Mouse (Mus musculus): Measurements from ENCODE around the gene U2af2. TPM values are rescaled to one million over a fixed set of nuclear protein-coding genes. Genes with fewer than 3 reads are reported as not detected.
"Not testable (repeated sequence)": the region's sequence is repeated elsewhere in the genome, so short reads cannot be mapped to it uniquely, and the experiment has no call there.

The U2af2 gene
- polyA plus RNA-seq, 1 experiment from 2014 or later = 115 TPM

- no peaks in the 10 kb centered on the region for H3K9me3 ChIP-seq (ENCODE audit: control insufficient read depth, low read length)
- ATAC-seq (ENCODE audit: low FRiP score, low TSS enrichment) = no peak
- no peak overlapping the region for H3K4me3 ChIP-seq (replicated peaks; ENCODE audit: low read depth, low read length)
- H3K4me2 ChIP-seq (ENCODE audit: low read length) = no peak overlapping the region
- peaks cover 8% of the 10 kb centered on the region for H3K36me3 ChIP-seq (ENCODE audit: control insufficient read depth, insufficient read depth, low read length)
- DNase-seq = no peak
- WGBS = 97% methylated on average over 21 of the region's 21 CpGs
- no peaks in the 10 kb centered on the region for H3K27me3 ChIP-seq (ENCODE audit: control insufficient read depth, insufficient read depth, low read length)
- H3K9ac ChIP-seq (replicated peaks; ENCODE audit: low read length) = no peak overlapping the region
- peaks cover 12% of the 10 kb centered on the region for H3K4me1 ChIP-seq (ENCODE audit: control insufficient read depth, insufficient read depth, low read length)
- H3K27ac ChIP-seq (replicated peaks; ENCODE audit: low read depth, low read length) = no peak overlapping the region
Measured at GRCm38 (mm10) chr7:5017931-5018330, 44.0 kb upstream of the U2af2 start.

- 31% methylated on average over 8 of the region's 8 CpGs for WGBS
- H3K9ac ChIP-seq (replicated peaks; ENCODE audit: low read length) = not testable (repeated sequence)
Measured at GRCm38 (mm10) chr7:5019576-5019975, 42.4 kb upstream of the U2af2 start.

GRCm38 (mm10) chr7:5020000-5020681 is 41.8 kb upstream of the U2af2 start, which contains the start of the genes Zfp865 and Ccdc106:
Gene Zfp865, plus strand, starts transcription at chr7:5020376.
Gene Ccdc106, plus strand, starts transcription at chr7:5020553.
- no peaks in the 10 kb centered on the region for H3K27me3 ChIP-seq (ENCODE audit: control insufficient read depth, insufficient read depth, low read length)
- H3K4me2 ChIP-seq (ENCODE audit: low read length) = peak within 1 kb of the TSS; percentile 76
- ATAC-seq (ENCODE audit: low FRiP score, low TSS enrichment) = peak; percentile 89
- peak; percentile 99 for DNase-seq
- peak within 1 kb of the TSS; percentile 95 for H3K9ac ChIP-seq (replicated peaks; ENCODE audit: low read length)
- H3K27ac ChIP-seq (replicated peaks; ENCODE audit: low read depth, low read length) = peak within 1 kb of the TSS; percentile 92
- H3K4me3 ChIP-seq (replicated peaks; ENCODE audit: low read depth, low read length) = peak within 1 kb of the TSS; percentile 71
- under 1% methylated on average over 48 of the region's 49 CpGs for WGBS
- H3K4me1 ChIP-seq (ENCODE audit: control insufficient read depth, insufficient read depth, low read length) = peaks cover 12% of the 10 kb centered on the region
- no peaks in the 10 kb centered on the region for H3K9me3 ChIP-seq (ENCODE audit: control insufficient read depth, low read length)
- peaks cover 23% of the 10 kb centered on the region for H3K36me3 ChIP-seq (ENCODE audit: control insufficient read depth, insufficient read depth, low read length)

More at GRCm38 (mm10) chr7:5019576-5019975, 42.4 kb upstream of the U2af2 start:
- Histone ChIP-seq H3K4me2 (ENCODE audit: low read length) (peak overlapping the region; percentile 76), H3K4me1 (ENCODE audit: control insufficient read depth, insufficient read depth, low read length) (peaks cover 12% of the 10 kb centered on the region), H3K4me3 (replicated peaks; ENCODE audit: low read depth, low read length) (peak overlapping the region; percentile 71), H3K36me3 (ENCODE audit: control insufficient read depth, insufficient read depth, low read length) (peaks cover 21% of the 10 kb centered on the region)
- not testable (repeated sequence) for H3K9me3 ChIP-seq (ENCODE audit: control insufficient read depth, low read length); ATAC-seq (ENCODE audit: low FRiP score, low TSS enrichment); H3K27me3 ChIP-seq (ENCODE audit: control insufficient read depth, insufficient read depth, low read length); H3K27ac ChIP-seq (replicated peaks; ENCODE audit: low read depth, low read length); DNase-seq

- no peaks in the 10 kb centered on the region for H3K27me3 ChIP-seq (ENCODE audit: control insufficient read depth, insufficient read depth, low read length)
- peaks cover 23% of the 10 kb centered on the region for H3K36me3 ChIP-seq (ENCODE audit: control insufficient read depth, insufficient read depth, low read length)
- peak overlapping the region; percentile 71 for H3K4me3 ChIP-seq (replicated peaks; ENCODE audit: low read depth, low read length)
- under 1% methylated on average over 15 of the region's 15 CpGs for WGBS
- no peaks in the 10 kb centered on the region for H3K9me3 ChIP-seq (ENCODE audit: control insufficient read depth, low read length)
- H3K4me1 ChIP-seq (ENCODE audit: control insufficient read depth, insufficient read depth, low read length) = peaks cover 12% of the 10 kb centered on the region
- peak overlapping the region; percentile 76 for H3K4me2 ChIP-seq (ENCODE audit: low read length)
- H3K27ac ChIP-seq (replicated peaks; ENCODE audit: low read depth, low read length) = peak overlapping the region; percentile 92
- H3K9ac ChIP-seq (replicated peaks; ENCODE audit: low read length) = peak overlapping the region; percentile 95
- DNase-seq (peak; percentile 43), ATAC-seq (ENCODE audit: low FRiP score, low TSS enrichment) (0 out of 2 replicates have a peak, but pooled peaks have one; percentile 4)
Measured at GRCm38 (mm10) chr7:5020685-5021084, 41.3 kb upstream of the U2af2 start.

- peaks cover 26% of the 10 kb centered on the region for H3K36me3 ChIP-seq (ENCODE audit: control insufficient read depth, insufficient read depth, low read length)
- peaks cover 12% of the 10 kb centered on the region for H3K4me1 ChIP-seq (ENCODE audit: control insufficient read depth, insufficient read depth, low read length)
- DNase-seq (no peak), ATAC-seq (ENCODE audit: low FRiP score, low TSS enrichment) (no peak)
- H3K27ac ChIP-seq (replicated peaks; ENCODE audit: low read depth, low read length) = no peak overlapping the region; the same call in 1 of the 2 replicates
- H3K27me3 ChIP-seq (ENCODE audit: control insufficient read depth, insufficient read depth, low read length) = no peaks in the 10 kb centered on the region
- peak overlapping the region; percentile 95 for H3K9ac ChIP-seq (replicated peaks; ENCODE audit: low read length)
- 50% methylated on average over 5 of the region's 5 CpGs for WGBS
- H3K4me3 ChIP-seq (replicated peaks; ENCODE audit: low read depth, low read length) = peak overlapping the region; percentile 71
- H3K9me3 ChIP-seq (ENCODE audit: control insufficient read depth, low read length) = no peaks in the 10 kb centered on the region
- H3K4me2 ChIP-seq (ENCODE audit: low read length) = peak overlapping the region; percentile 76
Measured at GRCm38 (mm10) chr7:5021197-5021596, 40.7 kb upstream of the U2af2 start.

GRCm38 (mm10) chr7:5029543-5029942 is 32.4 kb upstream of the U2af2 start:
- no peaks in the 10 kb centered on the region for H3K27me3 ChIP-seq (ENCODE audit: control insufficient read depth, insufficient read depth, low read length)
- H3K9me3 ChIP-seq (ENCODE audit: control insufficient read depth, low read length) = peaks cover 23% of the 10 kb centered on the region
- H3K27ac ChIP-seq (replicated peaks; ENCODE audit: low read depth, low read length) = no peak overlapping the region
- WGBS = 95% methylated on average over 22 of the region's 22 CpGs
- DNase-seq (no peak), ATAC-seq (ENCODE audit: low FRiP score, low TSS enrichment) (no peak)
- no peak overlapping the region for H3K9ac ChIP-seq (replicated peaks; ENCODE audit: low read length)
- peaks cover 76% of the 10 kb centered on the region for H3K36me3 ChIP-seq (ENCODE audit: control insufficient read depth, insufficient read depth, low read length)
- H3K4me2 ChIP-seq (ENCODE audit: low read length) = no peak overlapping the region
- no peak overlapping the region for H3K4me3 ChIP-seq (replicated peaks; ENCODE audit: low read depth, low read length)
- H3K4me1 ChIP-seq (ENCODE audit: control insufficient read depth, insufficient read depth, low read length) = no peaks in the 10 kb centered on the region

- no peak overlapping the region for H3K4me2 ChIP-seq (ENCODE audit: low read length)
- DNase-seq (no peak), ATAC-seq (ENCODE audit: low FRiP score, low TSS enrichment) (no peak)
- H3K9me3 ChIP-seq (ENCODE audit: control insufficient read depth, low read length) = peaks cover 23% of the 10 kb centered on the region
- H3K4me1 ChIP-seq (ENCODE audit: control insufficient read depth, insufficient read depth, low read length) = no peaks in the 10 kb centered on the region
- no peaks in the 10 kb centered on the region for H3K27me3 ChIP-seq (ENCODE audit: control insufficient read depth, insufficient read depth, low read length)
- WGBS = 94% methylated on average over 21 of the region's 21 CpGs
- peaks cover 78% of the 10 kb centered on the region for H3K36me3 ChIP-seq (ENCODE audit: control insufficient read depth, insufficient read depth, low read length)
- no peak overlapping the region for H3K4me3 ChIP-seq (replicated peaks; ENCODE audit: low read depth, low read length)
- no peak overlapping the region for H3K9ac ChIP-seq (replicated peaks; ENCODE audit: low read length)
- no peak overlapping the region for H3K27ac ChIP-seq (replicated peaks; ENCODE audit: low read depth, low read length)
Measured at GRCm38 (mm10) chr7:5029946-5030345, 32.0 kb upstream of the U2af2 start.

- Histone ChIP-seq H3K4me1 (ENCODE audit: control insufficient read depth, insufficient read depth, low read length) (no peaks in the 10 kb centered on the region), H3K27ac (replicated peaks; ENCODE audit: low read depth, low read length) (no peak overlapping the region), H3K4me2 (ENCODE audit: low read length) (no peak overlapping the region), H3K27me3 (ENCODE audit: control insufficient read depth, insufficient read depth, low read length) (no peaks in the 10 kb centered on the region), H3K4me3 (replicated peaks; ENCODE audit: low read depth, low read length) (no peak overlapping the region), H3K9me3 (ENCODE audit: control insufficient read depth, low read length) (peaks cover 23% of the 10 kb centered on the region), H3K36me3 (ENCODE audit: control insufficient read depth, insufficient read depth, low read length) (peaks cover 85% of the 10 kb centered on the region), H3K9ac (replicated peaks; ENCODE audit: low read length) (no peak overlapping the region)
- 88% methylated on average over 63 of the region's 63 CpGs for WGBS
- DNase-seq (no peak), ATAC-seq (ENCODE audit: low FRiP score, low TSS enrichment) (no peak)
Measured at GRCm38 (mm10) chr7:5030554-5031275, 31.2 kb upstream of the U2af2 start.
